Comparison of ENCODE assay signal across 15 mouse cellular contexts in the genomic region with DNA sequence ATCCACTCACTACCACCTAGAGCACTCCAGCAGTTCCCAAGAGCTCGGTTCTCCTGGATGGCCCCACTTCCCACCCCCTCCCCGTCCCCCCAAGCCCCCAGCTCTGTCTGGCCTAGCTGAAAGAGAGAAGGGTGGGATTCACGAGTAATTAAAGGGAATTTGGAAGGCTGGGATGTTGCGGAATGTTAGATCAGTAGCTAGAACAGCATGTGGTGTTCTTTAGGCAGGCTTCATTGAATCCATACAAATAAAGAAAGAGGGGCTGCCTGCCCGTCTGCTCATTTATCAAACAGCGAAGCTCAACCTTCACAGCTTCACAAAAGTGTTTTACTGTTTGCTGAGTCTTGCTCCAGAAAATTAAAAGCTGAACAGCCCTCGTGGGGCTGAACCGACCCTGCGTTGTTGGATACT.
DNase-seq lines count a peak whose midpoint lies in the region; ATAC-seq and TF ChIP-seq lines count a peak whose summit lies in the region.
"Had no signal": no experiment of that assay in that cellular context is flagged by ENCODE, and none has a peak within 500 bp of the region (broad histone marks: within the 10 kb centered on the region; RNA-seq: fewer than 3 reads in every experiment).

No protein-coding gene starts in this region.

- H3K4me3 ChIP-seq in forebrain, embryonic 16.5 days (replicated peaks; ENCODE audit: low read length): no peak overlapping the region
- H3K4me3 ChIP-seq in neural tube, embryonic 11.5 days (ENCODE audit: low read depth, low read length): no peak overlapping the region
- H3K4me3 ChIP-seq in heart, adult 2 months: no peak overlapping the region
- H3K4me3 ChIP-seq: limb, embryonic 10.5 days had no signal

- no peak for TF ChIP-seq CTCF in heart, adult 2 months (IDR thresholded peaks at IDR 0.05)

- no peak for TF ChIP-seq EP300 in heart, adult 2 months (IDR thresholded peaks at IDR 0.05; ENCODE audit: insufficient read depth, low read depth, low read length)

- H3K79me2 ChIP-seq in heart, adult 2 months (replicated peaks; ENCODE audit: control insufficient read depth, insufficient read depth, low read length): no peaks in the 10 kb centered on the region

- ATAC-seq in forebrain, embryonic 16.5 days: peak; percentile 79
- ATAC-seq in neural tube, embryonic 11.5 days (ENCODE audit: insufficient read depth, low FRiP score, low TSS enrichment): peak; percentile 74
- no peak for ATAC-seq in megakaryocyte progenitor cell, adult 5-6 weeks (replicated peaks; ENCODE audit: poor library complexity)

- H3K36me3 ChIP-seq in forebrain, embryonic 16.5 days (ENCODE audit: control insufficient read depth, insufficient read depth): no peaks in the 10 kb centered on the region
- H3K36me3 ChIP-seq in neural tube, embryonic 11.5 days (ENCODE audit: control insufficient read depth, insufficient read depth, low read length): no peaks in the 10 kb centered on the region
- no peaks in the 10 kb centered on the region for H3K36me3 ChIP-seq in heart, adult 2 months (ENCODE audit: control insufficient read depth, insufficient read depth, low read length)
- H3K36me3 ChIP-seq: limb, embryonic 10.5 days had no signal

- WGBS in forebrain, embryonic 16.5 days: 4% methylated on average over 9 of the region's 9 CpGs
- 14% methylated on average over 9 of the region's 9 CpGs for WGBS in neural tube, embryonic 11.5 days
- 83% methylated on average over 9 of the region's 9 CpGs for WGBS in heart, adult 2 months

- H3K9me3 ChIP-seq in forebrain, embryonic 16.5 days (ENCODE audit: control insufficient read depth, low read length): no peaks in the 10 kb centered on the region
- no peaks in the 10 kb centered on the region for H3K9me3 ChIP-seq in neural tube, embryonic 11.5 days (ENCODE audit: control insufficient read depth, low read length)
- H3K9me3 ChIP-seq: limb, embryonic 10.5 days had no signal

- no peak for TF ChIP-seq POLR2A in heart, adult 2 months (IDR thresholded peaks at IDR 0.05; ENCODE audit: insufficient read depth, low read depth, low read length)

- no peak overlapping the region for H3K27ac ChIP-seq in forebrain, embryonic 16.5 days (ENCODE audit: low read length)
- peak overlapping the region; percentile 5; the same call in 1 of the 2 replicates for H3K27ac ChIP-seq in neural tube, embryonic 11.5 days (ENCODE audit: low read depth, low read length)
- no peak overlapping the region for H3K27ac ChIP-seq in heart, adult 2 months
- H3K27ac ChIP-seq: kidney, postnatal 0 days; liver, embryonic 14.5 days had no signal

- H3K9ac ChIP-seq in forebrain, embryonic 16.5 days (replicated peaks; ENCODE audit: low read depth, low read length): no peak overlapping the region
- H3K9ac ChIP-seq in neural tube, embryonic 11.5 days (ENCODE audit: low read length): no peak overlapping the region
- H3K9ac ChIP-seq in heart, adult 2 months (ENCODE audit: low read depth, low read length): no peak overlapping the region
- H3K9ac ChIP-seq: liver, embryonic 14.5 days had no signal

- H3K4me1 ChIP-seq in forebrain, embryonic 16.5 days (replicated peaks; ENCODE audit: control insufficient read depth, insufficient read depth, low read length): peaks cover 18% of the 10 kb centered on the region
- peaks cover 12% of the 10 kb centered on the region for H3K4me1 ChIP-seq in neural tube, embryonic 11.5 days (ENCODE audit: control insufficient read depth, insufficient read depth, low read length)
- no peaks in the 10 kb centered on the region; the same call in 1 of the 2 replicates for H3K4me1 ChIP-seq in heart, adult 2 months (ENCODE audit: control insufficient read depth, insufficient read depth, low read length)

- peak; percentile 55 for DNase-seq in embryo, embryonic 11 days
- DNase-seq in mesoderm, embryonic 11.5 days (ENCODE audit: low read depth, low spot score): peak; percentile 63
- DNase-seq in neural tube, embryonic 11.5 days (ENCODE audit: low spot score): peak; percentile 60
- no peak for DNase-seq in left cerebral cortex, postnatal 10 days (ENCODE audit: extremely low spot score in 1 of 2, low spot score in 2 of 2)
- no peak for DNase-seq in adrenal gland, adult 18-20 months (ENCODE audit: low spot score in 2 of 2)
- no peak for DNase-seq in heart, adult 2 months
- DNase-seq: adrenal gland, postnatal 10 days; cerebellum, adult 9-11 months; heart, adult 11 months; lung, postnatal 10 days had no signal

- peak overlapping the region; percentile 23; the same call in 1 of the 2 replicates for H3K4me2 ChIP-seq in forebrain, embryonic 16.5 days (ENCODE audit: low read length)
- H3K4me2 ChIP-seq in neural tube, embryonic 11.5 days (ENCODE audit: low read depth): no peak overlapping the region; the same call in 1 of the 2 replicates

- intact Hi-C loops in left cerebral cortex, postnatal 10 days (cut with DNase I): no loop called here
- intact Hi-C loops in heart, adult 2 months (cut with DNase I): no loop called here

- no peaks in the 10 kb centered on the region for H3K27me3 ChIP-seq in forebrain, embryonic 16.5 days (replicated peaks; ENCODE audit: control insufficient read depth, insufficient read depth, low read length)
- no peaks in the 10 kb centered on the region for H3K27me3 ChIP-seq in neural tube, embryonic 11.5 days (ENCODE audit: control insufficient read depth, insufficient read depth, low read length)
- H3K27me3 ChIP-seq in heart, adult 2 months (ENCODE audit: control insufficient read depth, insufficient read depth, low read length): no peaks in the 10 kb centered on the region

Comparison
In these comparisons a context has a peak if more than half of its experiments do, and no peak if none do; other contexts are left out.
1. DNase-seq: peak in embryo, embryonic 11 days (single experiment), mesoderm, embryonic 11.5 days (single experiment) and neural tube, embryonic 11.5 days (single experiment); none in left cerebral cortex, postnatal 10 days (0 of 2), adrenal gland, adult 18-20 months (0 of 2) and heart, adult 2 months (0 of 2).